Comparison of ENCODE assay signal across 10 mouse cellular contexts in genomic region chr2:97478925-97479298, GRCm38 (mm10).
DNase-seq lines count a peak whose midpoint lies in the region; ATAC-seq and TF ChIP-seq lines count a peak whose summit lies in the region.
"Had no signal": no experiment of that assay in that cellular context is flagged by ENCODE, and none has a peak within 500 bp of the region (broad histone marks: within the 10 kb centered on the region; RNA-seq: fewer than 3 reads in every experiment).

No protein-coding gene starts in this region.

- H3K4me2 ChIP-seq in hindbrain, embryonic 15.5 days: peak overlapping the region; percentile 52
- H3K4me2 ChIP-seq in midbrain, postnatal 0 days (ENCODE audit: low read depth, low read length, poor library complexity, severe bottlenecking): peak overlapping the region; percentile 53
- no peak overlapping the region for H3K4me2 ChIP-seq in intestine, embryonic 16.5 days (ENCODE audit: low read depth, low read length)
- H3K4me2 ChIP-seq: stomach, embryonic 15.5 days had no signal

- peak; percentile 48 for DNase-seq in cerebellum, adult 11-12 months
- peak; percentile 63 to 69 for DNase-seq in cerebellum, postnatal 25 days
- peak; percentile 75 for DNase-seq in midbrain, postnatal 0 days (ENCODE audit: low spot score)
- no peak for DNase-seq in kidney, postnatal 36 days
- DNase-seq in embryo, embryonic 10.5 days (ENCODE audit: low spot score): no peak

- no peak for TF ChIP-seq CTCF in midbrain, postnatal 0 days (IDR thresholded peaks at IDR 0.05)

- H3K36me3 ChIP-seq in hindbrain, embryonic 15.5 days: no peaks in the 10 kb centered on the region
- no peaks in the 10 kb centered on the region for H3K36me3 ChIP-seq in midbrain, postnatal 0 days (ENCODE audit: insufficient read depth, low read length)
- no peaks in the 10 kb centered on the region for H3K36me3 ChIP-seq in intestine, embryonic 16.5 days (ENCODE audit: control insufficient read depth, insufficient read depth, low read length)
- H3K36me3 ChIP-seq: stomach, embryonic 15.5 days had no signal

- H3K27ac ChIP-seq in hindbrain, embryonic 15.5 days (replicated peaks): peak overlapping the region; percentile 85
- peak overlapping the region; percentile 55 for H3K27ac ChIP-seq in midbrain, postnatal 0 days (ENCODE audit: low read depth, low read length)
- no peak overlapping the region for H3K27ac ChIP-seq in intestine, embryonic 16.5 days (ENCODE audit: low read length)
- H3K27ac ChIP-seq: kidney, postnatal 0 days; stomach, embryonic 15.5 days had no signal

- H3K4me1 ChIP-seq in hindbrain, embryonic 15.5 days (replicated peaks): peaks cover 16% of the 10 kb centered on the region
- 0 out of 2 replicates have a peak, but pooled peaks cover 11% of the 10 kb centered on the region for H3K4me1 ChIP-seq in midbrain, postnatal 0 days (ENCODE audit: insufficient read depth, low read length)
- H3K4me1 ChIP-seq in intestine, embryonic 16.5 days (ENCODE audit: control insufficient read depth, insufficient read depth, low read length): no peaks in the 10 kb centered on the region
- H3K4me1 ChIP-seq: stomach, embryonic 15.5 days had no signal

- H3K4me3 ChIP-seq in hindbrain, embryonic 15.5 days: peak overlapping the region; percentile 19
- H3K4me3 ChIP-seq in midbrain, postnatal 0 days (ENCODE audit: low read depth, low read length): peak overlapping the region; percentile 29
- H3K4me3 ChIP-seq in intestine, embryonic 16.5 days (ENCODE audit: low read length): no peak overlapping the region
- H3K4me3 ChIP-seq: stomach, embryonic 15.5 days had no signal

- H3K9me3 ChIP-seq in hindbrain, embryonic 15.5 days: no peaks in the 10 kb centered on the region
- H3K9me3 ChIP-seq in midbrain, postnatal 0 days (ENCODE audit: low read length): no peaks in the 10 kb centered on the region
- no peaks in the 10 kb centered on the region for H3K9me3 ChIP-seq in intestine, embryonic 16.5 days (ENCODE audit: control insufficient read depth, low read length)
- H3K9me3 ChIP-seq: stomach, embryonic 15.5 days had no signal

- no peaks in the 10 kb centered on the region for H3K27me3 ChIP-seq in hindbrain, embryonic 15.5 days
- no peaks in the 10 kb centered on the region for H3K27me3 ChIP-seq in midbrain, postnatal 0 days (ENCODE audit: insufficient read depth, low read length)
- no peaks in the 10 kb centered on the region for H3K27me3 ChIP-seq in intestine, embryonic 16.5 days (replicated peaks; ENCODE audit: control insufficient read depth, insufficient read depth, low read length)
- H3K27me3 ChIP-seq: stomach, embryonic 15.5 days had no signal

- peak; percentile 82 for ATAC-seq in hindbrain, embryonic 15.5 days (ENCODE audit: low FRiP score, low read depth)
- peak; percentile 63 for ATAC-seq in midbrain, postnatal 0 days (ENCODE audit: low FRiP score)
- no peak for ATAC-seq in granulocyte monocyte progenitor cell, adult 5-6 weeks (replicated peaks; ENCODE audit: poor library complexity, severe bottlenecking)
- ATAC-seq in intestine, embryonic 16.5 days: no peak

- WGBS in hindbrain, embryonic 15.5 days: 28% methylated on average over 4 of the region's 4 CpGs
- WGBS in midbrain, postnatal 0 days: 33% methylated on average over 4 of the region's 4 CpGs
- 86% methylated on average over 4 of the region's 4 CpGs for WGBS in intestine, embryonic 16.5 days

- 0 out of 2 replicates have a peak overlapping the region, but pooled peaks have one; percentile 22 for H3K9ac ChIP-seq in hindbrain, embryonic 15.5 days
- no peak overlapping the region for H3K9ac ChIP-seq in midbrain, postnatal 0 days (replicated peaks; ENCODE audit: low read length, poor library complexity, severe bottlenecking)
- H3K9ac ChIP-seq in intestine, embryonic 16.5 days (ENCODE audit: low read depth, low read length): no peak overlapping the region
- H3K9ac ChIP-seq: stomach, embryonic 15.5 days had no signal

Comparison
In these comparisons a context has a peak if more than half of its experiments do, and no peak if none do; other contexts are left out.
1. DNase-seq: peak in cerebellum, adult 11-12 months (single experiment), cerebellum, postnatal 25 days (2 of 2) and midbrain, postnatal 0 days (single experiment); none in kidney, postnatal 36 days (0 of 2) and embryo, embryonic 10.5 days (single experiment).
2. ATAC-seq: peak in hindbrain, embryonic 15.5 days (single experiment) and midbrain, postnatal 0 days (single experiment); none in granulocyte monocyte progenitor cell, adult 5-6 weeks (single experiment) and intestine, embryonic 16.5 days (single experiment).